Mouse (Mus musculus) liver, adult 2 months (tissue): ENCODE results near the gene Serpinc1.
"Not testable (repeated sequence)": the region's sequence is repeated elsewhere in the genome, so short reads cannot be mapped to it uniquely, and the experiment has no call there.

ENCODE experiments used
- CTCF ChIP-seq: fragments of 200-500 bp; IDR thresholded peaks from 2 replicates; pipeline ENCODE4 v1.5.1; 2011; ENCODE audit warnings: low read depth, low read length, control low read depth
- POLR2A ChIP-seq: fragments of 200-500 bp; IDR thresholded peaks from 2 replicates; pipeline ENCODE4 v1.6.1; 2011; ENCODE audit warnings: low read length, control low read depth; ENCODE audit not compliant: insufficient read depth; ENCODE audit errors: extremely low read depth

DNA sequence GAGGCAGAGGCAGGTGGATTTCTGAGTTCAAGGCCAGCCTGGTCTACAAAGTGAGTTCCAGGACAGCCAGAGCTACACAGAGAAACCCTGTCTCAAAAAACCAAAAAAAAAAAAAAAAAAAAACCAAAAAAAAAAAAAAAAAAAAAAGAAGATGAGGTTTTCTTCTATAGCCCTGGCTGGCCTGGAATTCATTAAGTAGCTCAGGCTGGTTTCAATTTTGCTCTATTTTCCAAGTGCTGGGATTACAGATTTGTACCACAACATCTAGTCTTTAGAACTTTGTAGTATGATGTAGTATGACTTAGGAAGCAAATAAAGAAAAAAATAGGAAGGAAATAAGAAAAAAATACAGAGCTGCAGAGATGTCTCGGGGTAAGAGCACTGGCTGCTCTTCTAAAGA, 50.0 kb downstream of the Serpinc1 start:
- not testable (repeated sequence) for TF ChIP-seq CTCF, POLR2A
